Mouse (Mus musculus) heart, adult 9 months (tissue): Measurements from ENCODE around the gene Foxm1.

Source experiments
- DNase-seq, 2 experiments: peaks; one replicate each; pipeline ENCODE4 v3.0.0; 2022; ENCODE audit warnings: low spot score in 2 of 2

Gene Foxm1

GRCm38 (mm10) chr6:128362381-128363006, at the start of gene Foxm1, which contains the start of gene Rhno1:
Gene Foxm1, plus strand, starts transcription at chr6:128362967.
Gene Rhno1, minus strand, starts transcription at chr6:128362911.
- peak; percentile 86 for DNase-seq

GRCm38 (mm10) chr6:128314796-128315195, 48.0 kb upstream of the Foxm1 start:
- DNase-seq = no peak

GRCm38 (mm10) chr6:128315597-128315996, 47.2 kb upstream of the Foxm1 start:
- no peak for DNase-seq

GRCm38 (mm10) chr6:128318317-128318716, 44.5 kb upstream of the Foxm1 start:
- DNase-seq = peak in 1 of 2 experiments; percentile 53

GRCm38 (mm10) chr6:128334397-128335124, 28.2 kb upstream of the Foxm1 start:
- DNase-seq = peak; percentile 31

GRCm38 (mm10) chr6:128337467-128337866, 25.3 kb upstream of the Foxm1 start:
- DNase-seq = no peak

- DNase-seq = no peak
Measured at GRCm38 (mm10) chr6:128338876-128339275, 23.9 kb upstream of the Foxm1 start.

- no peak for DNase-seq
Measured at GRCm38 (mm10) chr6:128341956-128342723, 20.6 kb upstream of the Foxm1 start.

- DNase-seq = no peak
Measured at GRCm38 (mm10) chr6:128345623-128346022, 17.1 kb upstream of the Foxm1 start.

- DNase-seq = peak in 1 of 2 experiments; percentile 30
Measured at GRCm38 (mm10) chr6:128346782-128347181, 16.0 kb upstream of the Foxm1 start.

GRCm38 (mm10) chr6:128349711-128350110, 13.1 kb upstream of the Foxm1 start:
- no peak for DNase-seq

- no peak for DNase-seq
Measured at GRCm38 (mm10) chr6:128354140-128354539, 8.6 kb upstream of the Foxm1 start.

GRCm38 (mm10) chr6:128355201-128355681, 7.5 kb upstream of the Foxm1 start:
- DNase-seq = peak; percentile 24 to 39

- peak; percentile 95 for DNase-seq
Measured at GRCm38 (mm10) chr6:128355726-128356416, 6.9 kb upstream of the Foxm1 start, which contains the start of gene Tulp3. Gene Tulp3, minus strand, starts transcription at chr6:128355851.

GRCm38 (mm10) chr6:128358999-128359398, 3.8 kb upstream of the Foxm1 start:
- DNase-seq = peak in 1 of 2 experiments; percentile 29

- DNase-seq = no peak
Measured at GRCm38 (mm10) chr6:128361901-128362300, 866 bp upstream of the Foxm1 start.

GRCm38 (mm10) chr6:128363007-128363825, 449 bp downstream of the Foxm1 start:
- no peak for DNase-seq

GRCm38 (mm10) chr6:128364721-128365120, 2.0 kb downstream of the Foxm1 start:
- DNase-seq = no peak

- no peak for DNase-seq
Measured at GRCm38 (mm10) chr6:128366466-128366865, 3.7 kb downstream of the Foxm1 start.

- DNase-seq = no peak
Measured at GRCm38 (mm10) chr6:128370040-128370439, 7.3 kb downstream of the Foxm1 start.

GRCm38 (mm10) chr6:128375192-128375591, 12.4 kb downstream of the Foxm1 start, which contains the start of the genes Tex52 and Gm44596:
Gene Tex52, plus strand, starts transcription at chr6:128375456.
Gene Gm44596, plus strand, starts transcription at chr6:128375503.
- peak; percentile 42 to 66 for DNase-seq
